Mouse (Mus musculus) midbrain, embryonic 16.5 days (tissue): ENCODE results near the gene Brat1. TPM values are rescaled to one million over a fixed set of nuclear protein-coding genes. Genes with fewer than 3 reads are reported as not detected.

ENCODE experiments used
- ATAC-seq: fragments of 200-750 bp; cut with Nextera tagmentation; 2 replicates; pipeline ENCODE4 v1.8.0; 2017; ENCODE audit warnings: moderate TSS enrichment
- H3K27ac ChIP-seq: fragments of 300-500 bp; sonication (generic); 2 replicates; pipeline ENCODE4 v1.5.1; 2014; ENCODE audit warnings: mild to moderate bottlenecking, low read length, mixed read lengths
- H3K27me3 ChIP-seq: fragments of 300-500 bp; sonication (generic); 2 replicates; pipeline ENCODE4 v1.6.1; 2014; ENCODE audit warnings: low read depth, low read length, mixed read lengths; ENCODE audit not compliant: control insufficient read depth, insufficient read depth
- H3K36me3 ChIP-seq: fragments of 300-500 bp; sonication (generic); 2 replicates; pipeline ENCODE4 v1.6.1; 2014; ENCODE audit warnings: mild to moderate bottlenecking, low read length, moderate library complexity, mixed read lengths; ENCODE audit not compliant: control insufficient read depth, insufficient read depth
- H3K4me1 ChIP-seq: fragments of 300-500 bp; sonication (generic); 2 replicates; pipeline ENCODE4 v1.6.1; 2014; ENCODE audit warnings: mild to moderate bottlenecking, low read length, mixed read lengths; ENCODE audit not compliant: control insufficient read depth, insufficient read depth
- H3K4me2 ChIP-seq: fragments of 300-500 bp; sonication (generic); 2 replicates; pipeline ENCODE4 v1.6.1; 2014; ENCODE audit warnings: mild to moderate bottlenecking, low read length, mixed read lengths
- H3K4me3 ChIP-seq: fragments of 300-500 bp; sonication (generic); 2 replicates; pipeline ENCODE4 v1.5.1; 2014; ENCODE audit warnings: low read depth, mild to moderate bottlenecking, low read length, moderate library complexity, mixed read lengths
- H3K9ac ChIP-seq: fragments of 300-500 bp; sonication (generic); 2 replicates; pipeline ENCODE4 v1.6.1; 2014; ENCODE audit warnings: low read depth, low read length, mixed read lengths
- H3K9me3 ChIP-seq: fragments of 300-500 bp; sonication (generic); replicated peaks from 2 replicates; pipeline ENCODE4 v1.6.1; 2014; ENCODE audit warnings: mild to moderate bottlenecking, low read length, mixed read lengths; ENCODE audit not compliant: control insufficient read depth, poor library complexity, severe bottlenecking
- WGBS: fragments of 180-500 bp; shearing (Covaris S2); extraction: QIAGEN DNeasy Blood & Tissue Kit; methylation state at CpG from one replicate; pipeline ENCODE4 v1.1.7; 2014; 5-methylcytosine and 5-hydroxymethylcytosine counted together
- polyA plus RNA-seq: library from polyadenylated mRNA; unstranded; fragments of >200 nt; fragmentation: Nextera tagmentation; extraction: Ambion mirVana; gene quantifications from 2 replicates; pipeline ENCODE4 v1.2.1, GENCODE M21; 2015

Brat1 gene
- 21.8 and 24.8 TPM in 2 replicates for polyA plus RNA-seq

- WGBS: under 1% methylated on average over 69 of the region's 69 CpGs
- ATAC-seq: peak; percentile 92
Measured at GRCm38 (mm10) chr5:140704378-140705251, at the start of gene Brat1. Gene Brat1, plus strand, starts transcription at chr5:140705011.

GRCm38 (mm10) chr5:140659607-140660272 lies 45.1 kb upstream of the Brat1 start:
- ATAC-seq: peak; percentile 89

More at GRCm38 (mm10) chr5:140704378-140705251, at the start of gene Brat1:
- Histone ChIP-seq H3K4me1 (peaks cover 32% of the 10 kb centered on the region), H3K27me3 (no peaks in the 10 kb centered on the region), H3K4me3 (peak within 1 kb of the TSS; percentile 72), H3K4me2 (peak within 1 kb of the TSS; percentile 90), H3K9ac (peak within 1 kb of the TSS; percentile 76), H3K36me3 (peaks cover 3% of the 10 kb centered on the region; the same call in 1 of the 2 replicates), H3K27ac (peak within 1 kb of the TSS; percentile 80), H3K9me3 (no peaks in the 10 kb centered on the region)

GRCm38 (mm10) chr5:140660398-140660797 lies 44.4 kb upstream of the Brat1 start:
- WGBS: 70% methylated on average over 1 of the region's 1 CpGs
- peak overlapping the region; percentile 79 for H3K27ac ChIP-seq
- no peaks in the 10 kb centered on the region for H3K36me3 ChIP-seq
- H3K4me2 ChIP-seq: no peak overlapping the region
- no peak overlapping the region for H3K4me3 ChIP-seq
- no peaks in the 10 kb centered on the region for H3K27me3 ChIP-seq
- no peaks in the 10 kb centered on the region for H3K9me3 ChIP-seq
- ATAC-seq: no peak
- peak overlapping the region; percentile 13 for H3K9ac ChIP-seq
- H3K4me1 ChIP-seq: peaks cover 22% of the 10 kb centered on the region

More at GRCm38 (mm10) chr5:140659607-140660272, 45.1 kb upstream of the Brat1 start:
- no peaks in the 10 kb centered on the region for H3K36me3 ChIP-seq
- H3K9ac ChIP-seq: peak overlapping the region; percentile 13
- peak overlapping the region; percentile 1; the same call in 1 of the 2 replicates for H3K4me2 ChIP-seq
- peak overlapping the region; percentile 79 for H3K27ac ChIP-seq
- no peaks in the 10 kb centered on the region for H3K9me3 ChIP-seq
- 18% methylated on average over 16 of the region's 16 CpGs for WGBS
- no peak overlapping the region for H3K4me3 ChIP-seq
- peaks cover 22% of the 10 kb centered on the region for H3K4me1 ChIP-seq
- H3K27me3 ChIP-seq: no peaks in the 10 kb centered on the region

GRCm38 (mm10) chr5:140661427-140661826 lies 43.4 kb upstream of the Brat1 start:
- no peak for ATAC-seq
- Histone ChIP-seq H3K9me3 (no peaks in the 10 kb centered on the region), H3K4me3 (no peak overlapping the region), H3K4me1 (peaks cover 22% of the 10 kb centered on the region), H3K9ac (no peak overlapping the region), H3K27me3 (no peaks in the 10 kb centered on the region), H3K36me3 (peaks cover 5% of the 10 kb centered on the region; the same call in 1 of the 2 replicates), H3K4me2 (no peak overlapping the region), H3K27ac (peak overlapping the region; percentile 57)
- WGBS: 70% methylated on average over 8 of the region's 8 CpGs

GRCm38 (mm10) chr5:140661875-140662643 lies 42.8 kb upstream of the Brat1 start:
- H3K27ac ChIP-seq: peak overlapping the region; percentile 57
- peaks cover 22% of the 10 kb centered on the region for H3K4me1 ChIP-seq
- H3K36me3 ChIP-seq: peaks cover 5% of the 10 kb centered on the region; the same call in 1 of the 2 replicates
- no peak overlapping the region for H3K4me2 ChIP-seq
- 60% methylated on average over 12 of the region's 12 CpGs for WGBS
- H3K9me3 ChIP-seq: no peaks in the 10 kb centered on the region
- H3K4me3 ChIP-seq: no peak overlapping the region
- H3K27me3 ChIP-seq: no peaks in the 10 kb centered on the region
- ATAC-seq: no peak
- H3K9ac ChIP-seq: no peak overlapping the region; the same call in 1 of the 2 replicates

GRCm38 (mm10) chr5:140662741-140663592 lies 41.8 kb upstream of the Brat1 start:
- Histone ChIP-seq H3K27ac (peak overlapping the region; percentile 57), H3K4me2 (no peak overlapping the region), H3K4me3 (no peak overlapping the region), H3K9me3 (no peaks in the 10 kb centered on the region), H3K36me3 (peaks cover 5% of the 10 kb centered on the region; the same call in 1 of the 2 replicates), H3K4me1 (peaks cover 22% of the 10 kb centered on the region), H3K9ac (no peak overlapping the region; the same call in 1 of the 2 replicates), H3K27me3 (no peaks in the 10 kb centered on the region)
- no peak for ATAC-seq
- 73% methylated on average over 17 of the region's 17 CpGs for WGBS

- ATAC-seq: no peak
- no peaks in the 10 kb centered on the region for H3K9me3 ChIP-seq
- no peak overlapping the region for H3K27ac ChIP-seq
- no peak overlapping the region for H3K4me2 ChIP-seq
- peaks cover 22% of the 10 kb centered on the region for H3K4me1 ChIP-seq
- WGBS: 57% methylated on average over 7 of the region's 7 CpGs
- no peaks in the 10 kb centered on the region for H3K27me3 ChIP-seq
- H3K36me3 ChIP-seq: peaks cover 8% of the 10 kb centered on the region
- H3K4me3 ChIP-seq: no peak overlapping the region
- no peak overlapping the region for H3K9ac ChIP-seq
Measured at GRCm38 (mm10) chr5:140663621-140664180, 41.1 kb upstream of the Brat1 start.

- Histone ChIP-seq H3K9me3 (no peaks in the 10 kb centered on the region), H3K27ac (no peak overlapping the region), H3K4me2 (no peak overlapping the region), H3K4me3 (no peak overlapping the region), H3K9ac (no peak overlapping the region), H3K27me3 (no peaks in the 10 kb centered on the region), H3K4me1 (no peaks in the 10 kb centered on the region), H3K36me3 (peaks cover 27% of the 10 kb centered on the region)
- no peak for ATAC-seq
- WGBS: 91% methylated on average over 6 of the region's 6 CpGs
Measured at GRCm38 (mm10) chr5:140672115-140672514, 32.7 kb upstream of the Brat1 start.
